Mouse (Mus musculus) liver, embryonic 14 days (tissue): ENCODE results near the gene Btd. TPM values are rescaled to one million over a fixed set of nuclear protein-coding genes. Genes with fewer than 3 reads are reported as not detected.

Source experiments
- polyA plus RNA-seq: library from polyadenylated mRNA; depleted of rRNA; stranded (reverse); fragments of >200 nt; gene quantifications from 2 replicates; pipeline ENCODE4 v1.2.3, GENCODE M21; 2012; rRNA removed

Gene Btd
- polyA plus RNA-seq = 7.8 and 8.0 TPM in 2 replicates

GRCm38 (mm10) chr14:31640890-31641505, at the start of gene Btd, which contains the start of gene Hacl1:
Gene Btd (plus strand): TSS chr14:31641028.
Gene Hacl1 (minus strand): TSS chr14:31641286.

GRCm38 (mm10) chr14:31591243-31591642, 49.6 kb upstream of the Btd start, which contains the start of gene Colq:
Gene Colq (minus strand): TSS chr14:31591343.

GRCm38 (mm10) chr14:31640346-31640889, 410 bp upstream of the Btd start, which contains the start of gene Gm49387:
Gene Gm49387 (minus strand): TSS chr14:31640878.

Other genes starting within 250 kb of the Btd start
- gene Sh3bp5, start 204.9 kb upstream of the Btd start, polyA plus RNA-seq = 15.1 and 16.3 TPM in 2 replicates
- gene Eaf1, start 146.6 kb upstream of the Btd start, polyA plus RNA-seq = 21.1 and 24.9 TPM in 2 replicates
- 9.8 and 10.8 TPM in 2 replicates for gene Mettl6, start 146.0 kb upstream of the Btd start, polyA plus RNA-seq
- 0.06 and 0.09 TPM in 2 replicates for gene Colq, start 49.7 kb upstream of the Btd start, polyA plus RNA-seq
- not detected in 2 replicates for gene Gm49387, start 150 bp upstream of the Btd start, polyA plus RNA-seq
- 6.5 and 7.2 TPM in 2 replicates for gene Hacl1, start 258 bp downstream of the Btd start, polyA plus RNA-seq
- 4.9 and 5.9 TPM in 2 replicates for gene Ankrd28, start 189.6 kb downstream of the Btd start, polyA plus RNA-seq